Mouse (Mus musculus) hindbrain, embryonic 12.5 days (tissue): Measurements from ENCODE around the gene Gm4707. TPM values are rescaled to one million over a fixed set of nuclear protein-coding genes. Genes with fewer than 3 reads are reported as not detected.

Experiments used
- ATAC-seq: fragments of 200-750 bp; cut with Nextera tagmentation; 2 replicates; pipeline ENCODE4 v1.8.0; 2017; ENCODE audit warnings: moderate TSS enrichment; ENCODE audit not compliant: low FRiP score
- H3K27ac ChIP-seq: fragments of 300-500 bp; sonication (generic); 2 replicates; pipeline ENCODE4 v1.5.1; 2016; ENCODE audit warnings: mild to moderate bottlenecking
- H3K27me3 ChIP-seq: fragments of 300-500 bp; sonication (generic); 2 replicates; pipeline ENCODE4 v1.6.1; 2016; ENCODE audit warnings: mild to moderate bottlenecking
- H3K36me3 ChIP-seq: fragments of 300-500 bp; sonication (generic); 2 replicates; pipeline ENCODE4 v1.6.1; 2016; ENCODE audit warnings: mild to moderate bottlenecking
- H3K4me1 ChIP-seq: fragments of 300-500 bp; sonication (generic); 2 replicates; pipeline ENCODE4 v1.6.1; 2016
- H3K4me2 ChIP-seq: fragments of 300-500 bp; sonication (generic); replicated peaks from 2 replicates; pipeline ENCODE4 v1.6.1; 2016; ENCODE audit warnings: mild to moderate bottlenecking
- H3K4me3 ChIP-seq: fragments of 300-500 bp; sonication (generic); 2 replicates; pipeline ENCODE4 v1.5.1; 2016; ENCODE audit warnings: mild to moderate bottlenecking
- H3K9ac ChIP-seq: fragments of 300-500 bp; sonication (generic); 2 replicates; pipeline ENCODE4 v1.6.1; 2016; ENCODE audit warnings: mild to moderate bottlenecking, moderate library complexity
- H3K9me3 ChIP-seq: fragments of 300-500 bp; sonication (generic); replicated peaks from 2 replicates; pipeline ENCODE4 v1.6.1; 2016; ENCODE audit warnings: mild to moderate bottlenecking
- WGBS: fragments of 180-500 bp; shearing (Covaris S2); methylation state at CpG from one replicate; pipeline ENCODE4 v1.1.7; 2016; 5-methylcytosine and 5-hydroxymethylcytosine counted together
- polyA plus RNA-seq: library from polyadenylated mRNA; unstranded; fragments of >200 nt; fragmentation: Nextera tagmentation; extraction: Ambion mirVana; gene quantifications from 2 replicates; pipeline ENCODE4 v1.2.1, GENCODE M21; 2016

Gene Gm4707
- polyA plus RNA-seq = 2.8 and 3.4 TPM in 2 replicates

- WGBS = 96% methylated on average over 2 of the region's 2 CpGs
- H3K27ac ChIP-seq = no peak within 1 kb of the TSS
- no peak for ATAC-seq
- H3K36me3 ChIP-seq = peaks cover 42% of the 10 kb centered on the region
- H3K4me3 ChIP-seq = no peak within 1 kb of the TSS
- no peak within 1 kb of the TSS for H3K9ac ChIP-seq
- H3K27me3 ChIP-seq = no peaks in the 10 kb centered on the region
- no peak within 1 kb of the TSS for H3K4me2 ChIP-seq
- H3K4me1 ChIP-seq = no peaks in the 10 kb centered on the region
- no peaks in the 10 kb centered on the region for H3K9me3 ChIP-seq
These were observed at the start of gene Gm4707 for GRCm38 (mm10) chr17:71459818-71460217. Gene Gm4707, minus strand, starts transcription at chr17:71459918.

- no peak overlapping the region for H3K4me3 ChIP-seq
- 94% methylated on average over 8 of the region's 8 CpGs for WGBS
- no peaks in the 10 kb centered on the region for H3K9me3 ChIP-seq
- ATAC-seq = no peak
- H3K27ac ChIP-seq = no peak overlapping the region
- no peaks in the 10 kb centered on the region for H3K4me1 ChIP-seq
- H3K27me3 ChIP-seq = no peaks in the 10 kb centered on the region
- no peak overlapping the region for H3K4me2 ChIP-seq
- H3K9ac ChIP-seq = no peak overlapping the region
- peaks cover 46% of the 10 kb centered on the region for H3K36me3 ChIP-seq
These were observed 47.1 kb upstream of the Gm4707 start for GRCm38 (mm10) chr17:71506832-71507231.

- Histone ChIP-seq H3K4me3 (no peak overlapping the region), H3K9me3 (no peaks in the 10 kb centered on the region), H3K4me2 (no peak overlapping the region), H3K36me3 (peaks cover 34% of the 10 kb centered on the region), H3K4me1 (no peaks in the 10 kb centered on the region), H3K9ac (no peak overlapping the region), H3K27me3 (no peaks in the 10 kb centered on the region), H3K27ac (no peak overlapping the region)
- 92% methylated on average over 4 of the region's 4 CpGs for WGBS
- ATAC-seq = no peak
These were observed 36.1 kb upstream of the Gm4707 start for GRCm38 (mm10) chr17:71495784-71496183.

GRCm38 (mm10) chr17:71491332-71491686 lies 31.6 kb upstream of the Gm4707 start:
- WGBS = 75% methylated on average over 4 of the region's 4 CpGs
- H3K4me2 ChIP-seq = no peak overlapping the region
- 0 out of 2 replicates have a peak, but pooled peaks cover 5% of the 10 kb centered on the region for H3K36me3 ChIP-seq
- no peaks in the 10 kb centered on the region for H3K4me1 ChIP-seq
- H3K9me3 ChIP-seq = no peaks in the 10 kb centered on the region
- no peak for ATAC-seq
- no peaks in the 10 kb centered on the region for H3K27me3 ChIP-seq
- no peak overlapping the region for H3K4me3 ChIP-seq
- no peak overlapping the region for H3K9ac ChIP-seq
- H3K27ac ChIP-seq = no peak overlapping the region

GRCm38 (mm10) chr17:71490666-71491331 lies 31.1 kb upstream of the Gm4707 start:
- no peak overlapping the region for H3K4me3 ChIP-seq
- no peak overlapping the region for H3K4me2 ChIP-seq
- no peak overlapping the region for H3K9ac ChIP-seq
- no peak overlapping the region for H3K27ac ChIP-seq
- ATAC-seq = no peak
- 80% methylated on average over 9 of the region's 9 CpGs for WGBS
- no peaks in the 10 kb centered on the region for H3K27me3 ChIP-seq
- H3K9me3 ChIP-seq = no peaks in the 10 kb centered on the region
- H3K4me1 ChIP-seq = no peaks in the 10 kb centered on the region
- 0 out of 2 replicates have a peak, but pooled peaks cover 5% of the 10 kb centered on the region for H3K36me3 ChIP-seq

- Histone ChIP-seq H3K36me3 (0 out of 2 replicates have a peak, but pooled peaks cover 4% of the 10 kb centered on the region), H3K4me1 (no peaks in the 10 kb centered on the region), H3K4me2 (no peak overlapping the region), H3K4me3 (no peak overlapping the region), H3K27ac (no peak overlapping the region), H3K9me3 (no peaks in the 10 kb centered on the region), H3K27me3 (no peaks in the 10 kb centered on the region), H3K9ac (no peak overlapping the region)
- no peak for ATAC-seq
- 85% methylated on average over 9 of the region's 9 CpGs for WGBS
These were observed 30.2 kb upstream of the Gm4707 start for GRCm38 (mm10) chr17:71489703-71490461.

GRCm38 (mm10) chr17:71486231-71486851 lies 26.6 kb upstream of the Gm4707 start:
- H3K9ac ChIP-seq = no peak overlapping the region
- H3K4me2 ChIP-seq = no peak overlapping the region
- H3K4me3 ChIP-seq = no peak overlapping the region
- H3K27me3 ChIP-seq = no peaks in the 10 kb centered on the region
- no peaks in the 10 kb centered on the region for H3K9me3 ChIP-seq
- H3K36me3 ChIP-seq = no peaks in the 10 kb centered on the region
- ATAC-seq = no peak
- H3K27ac ChIP-seq = no peak overlapping the region
- H3K4me1 ChIP-seq = no peaks in the 10 kb centered on the region
- WGBS = 49% methylated on average over 8 of the region's 8 CpGs

GRCm38 (mm10) chr17:71485791-71486230 lies 26.1 kb upstream of the Gm4707 start:
- Histone ChIP-seq H3K4me2 (no peak overlapping the region), H3K9ac (no peak overlapping the region), H3K27me3 (no peaks in the 10 kb centered on the region), H3K4me1 (no peaks in the 10 kb centered on the region), H3K4me3 (no peak overlapping the region), H3K27ac (no peak overlapping the region), H3K9me3 (no peaks in the 10 kb centered on the region), H3K36me3 (no peaks in the 10 kb centered on the region)
- no peak for ATAC-seq
- 63% methylated on average over 12 of the region's 12 CpGs for WGBS

- ATAC-seq = no peak
- H3K36me3 ChIP-seq = no peaks in the 10 kb centered on the region
- no peak overlapping the region for H3K4me2 ChIP-seq
- H3K4me3 ChIP-seq = no peak overlapping the region
- no peak overlapping the region for H3K9ac ChIP-seq
- H3K27me3 ChIP-seq = no peaks in the 10 kb centered on the region
- no peak overlapping the region for H3K27ac ChIP-seq
- H3K9me3 ChIP-seq = no peaks in the 10 kb centered on the region
- WGBS = 89% methylated on average over 5 of the region's 5 CpGs
- no peaks in the 10 kb centered on the region for H3K4me1 ChIP-seq
These were observed 25.0 kb upstream of the Gm4707 start for GRCm38 (mm10) chr17:71484711-71485110.

- ATAC-seq = no peak
- no peak overlapping the region for H3K27ac ChIP-seq
- H3K36me3 ChIP-seq = no peaks in the 10 kb centered on the region
- H3K27me3 ChIP-seq = no peaks in the 10 kb centered on the region
- no peak overlapping the region for H3K9ac ChIP-seq
- 86% methylated on average over 7 of the region's 7 CpGs for WGBS
- no peak overlapping the region for H3K4me3 ChIP-seq
- no peak overlapping the region for H3K4me2 ChIP-seq
- H3K9me3 ChIP-seq = no peaks in the 10 kb centered on the region
- no peaks in the 10 kb centered on the region for H3K4me1 ChIP-seq
These were observed 23.8 kb upstream of the Gm4707 start for GRCm38 (mm10) chr17:71483418-71484060.

- no peak overlapping the region for H3K4me2 ChIP-seq
- H3K4me3 ChIP-seq = no peak overlapping the region
- no peak for ATAC-seq
- WGBS = 76% methylated on average over 5 of the region's 5 CpGs
- H3K9me3 ChIP-seq = no peaks in the 10 kb centered on the region
- H3K27me3 ChIP-seq = no peaks in the 10 kb centered on the region
- no peak overlapping the region for H3K27ac ChIP-seq
- H3K36me3 ChIP-seq = no peaks in the 10 kb centered on the region
- H3K9ac ChIP-seq = no peak overlapping the region
- peaks cover 2% of the 10 kb centered on the region for H3K4me1 ChIP-seq
These were observed 19.7 kb upstream of the Gm4707 start for GRCm38 (mm10) chr17:71479381-71479901.

- H3K27me3 ChIP-seq = no peaks in the 10 kb centered on the region
- H3K4me2 ChIP-seq = no peak overlapping the region
- H3K27ac ChIP-seq = no peak overlapping the region
- 97% methylated on average over 8 of the region's 8 CpGs for WGBS
- no peak overlapping the region for H3K9ac ChIP-seq
- H3K4me3 ChIP-seq = no peak overlapping the region
- H3K36me3 ChIP-seq = no peaks in the 10 kb centered on the region
- H3K9me3 ChIP-seq = no peaks in the 10 kb centered on the region
- peaks cover 10% of the 10 kb centered on the region for H3K4me1 ChIP-seq
- no peak for ATAC-seq
These were observed 17.8 kb upstream of the Gm4707 start for GRCm38 (mm10) chr17:71477481-71477880.
